Mouse (Mus musculus) midbrain, embryonic 14.5 days (tissue): ENCODE data around the gene Akap13. TPM values are rescaled to one million over a fixed set of nuclear protein-coding genes. Genes with fewer than 3 reads are reported as not detected.

Experiments used
- ATAC-seq: fragments of 200-750 bp; cut with Nextera tagmentation; 2 replicates; pipeline ENCODE4 v1.8.0; 2017; ENCODE audit warnings: moderate number of reproducible peaks, moderate library complexity; ENCODE audit not compliant: low FRiP score, low TSS enrichment
- DNase-seq: peaks from one replicate; pipeline ENCODE4 v3.0.0-alpha.2; 2015
- H3K27ac ChIP-seq: fragments of 300-500 bp; sonication (generic); replicated peaks from 2 replicates; pipeline ENCODE4 v1.5.1; 2014; ENCODE audit warnings: mild to moderate bottlenecking, low read depth, low read length, moderate library complexity
- H3K27me3 ChIP-seq: fragments of 300-500 bp; sonication (generic); 2 replicates; pipeline ENCODE4 v1.6.1; 2014; ENCODE audit warnings: low read length, control low read depth, mixed read lengths; ENCODE audit not compliant: control insufficient read depth, insufficient read depth
- H3K36me3 ChIP-seq: fragments of 300-500 bp; sonication (generic); 2 replicates; pipeline ENCODE4 v1.6.1; 2014; ENCODE audit warnings: low read length, control low read depth; ENCODE audit not compliant: control insufficient read depth, insufficient read depth
- H3K4me1 ChIP-seq: fragments of 300-500 bp; sonication (generic); 2 replicates; pipeline ENCODE4 v1.6.1; 2014; ENCODE audit warnings: mild to moderate bottlenecking, antibody characterized with exemption, low read length, control low read depth; ENCODE audit not compliant: control insufficient read depth, insufficient read depth
- H3K4me2 ChIP-seq: fragments of 300-500 bp; sonication (generic); 2 replicates; pipeline ENCODE4 v1.6.1; 2014; ENCODE audit warnings: mild to moderate bottlenecking, low read length, moderate library complexity
- H3K4me3 ChIP-seq: fragments of 300-500 bp; sonication (generic); replicated peaks from 2 replicates; pipeline ENCODE4 v1.5.1; 2014; ENCODE audit warnings: low read depth, low read length
- H3K9ac ChIP-seq: fragments of 300-500 bp; sonication (generic); replicated peaks from 2 replicates; pipeline ENCODE4 v1.6.1; 2014; ENCODE audit warnings: mild to moderate bottlenecking, low read length, moderate library complexity
- H3K9me3 ChIP-seq: fragments of 300-500 bp; sonication (generic); 2 replicates; pipeline ENCODE4 v1.6.1; 2016; ENCODE audit warnings: low read length, control low read depth, mixed read lengths; ENCODE audit not compliant: control insufficient read depth
- WGBS: fragments of 180-500 bp; shearing (Covaris S2); extraction: QIAGEN DNeasy Blood & Tissue Kit; methylation state at CpG from one replicate; pipeline ENCODE4 v1.1.7; 2014; 5-methylcytosine and 5-hydroxymethylcytosine counted together
- polyA plus RNA-seq: library from polyadenylated mRNA; unstranded; fragments of >200 nt; fragmentation: Nextera tagmentation; extraction: Ambion mirVana; gene quantifications from 2 replicates; pipeline ENCODE4 v1.2.1, GENCODE M21; 2014

Gene Akap13
- polyA plus RNA-seq, 1 experiment from 2014 or later = 18.9 TPM

DNA sequence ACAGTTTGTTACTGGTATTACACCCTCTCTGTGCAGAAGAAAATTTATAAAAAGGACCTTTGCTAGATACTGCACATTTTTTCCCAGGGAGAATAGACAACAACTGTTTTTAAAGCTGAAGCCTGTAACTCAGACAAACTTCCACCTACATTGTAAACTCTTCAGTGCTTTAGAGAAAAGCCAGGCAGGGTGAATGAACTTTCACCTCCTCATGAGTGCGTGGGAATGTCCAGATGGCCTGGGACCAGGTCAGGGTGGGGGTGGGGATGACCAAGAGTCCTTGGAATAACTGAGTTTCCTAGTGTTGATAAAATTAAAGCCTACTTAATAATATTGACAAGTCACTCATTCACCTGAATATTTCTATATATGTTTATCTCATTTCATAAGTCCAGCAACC is 213.1 kb downstream of the Akap13 start:
- H3K4me1 ChIP-seq = no peaks in the 10 kb centered on the region
- no peak overlapping the region for H3K4me3 ChIP-seq
- no peaks in the 10 kb centered on the region for H3K9me3 ChIP-seq
- no peaks in the 10 kb centered on the region for H3K36me3 ChIP-seq
- DNase-seq = no peak
- ATAC-seq = no peak
- H3K9ac ChIP-seq = no peak overlapping the region
- WGBS = 84% methylated on average over 1 of the region's 1 CpGs
- no peak overlapping the region for H3K27ac ChIP-seq
- no peaks in the 10 kb centered on the region for H3K27me3 ChIP-seq
- no peak overlapping the region for H3K4me2 ChIP-seq

DNA sequence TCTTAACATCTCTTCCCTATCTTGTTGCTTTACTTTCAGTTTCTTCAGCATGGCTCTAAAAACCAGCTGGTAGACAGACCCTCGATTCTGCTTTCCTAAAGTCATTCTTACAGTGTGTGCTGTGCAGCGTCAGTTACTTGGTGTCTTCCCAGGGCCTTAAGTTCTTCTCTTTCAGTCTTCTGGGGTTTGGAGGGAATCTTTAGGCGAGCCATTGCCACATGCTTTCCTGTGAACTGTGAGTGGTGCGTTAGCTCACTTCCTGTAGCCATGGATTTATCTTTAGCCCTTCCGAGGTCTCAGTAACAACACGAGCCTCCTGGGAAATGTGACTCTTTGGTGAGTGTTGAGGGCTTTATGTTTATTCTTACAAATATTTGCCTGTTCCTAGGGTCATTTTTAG is 214.1 kb downstream of the Akap13 start:
- ATAC-seq (no peak), DNase-seq (no peak)
- Histone ChIP-seq H3K4me2 (no peak overlapping the region), H3K9me3 (no peaks in the 10 kb centered on the region), H3K4me3 (no peak overlapping the region), H3K4me1 (no peaks in the 10 kb centered on the region), H3K27me3 (no peaks in the 10 kb centered on the region), H3K27ac (no peak overlapping the region), H3K9ac (no peak overlapping the region), H3K36me3 (no peaks in the 10 kb centered on the region)
- WGBS = 89% methylated on average over 6 of the region's 6 CpGs

GRCm38 (mm10) chr7:75679631-75680030 is 224.3 kb downstream of the Akap13 start:
- ATAC-seq = no peak
- no peaks in the 10 kb centered on the region for H3K27me3 ChIP-seq
- no peak overlapping the region for H3K4me2 ChIP-seq
- DNase-seq = no peak
- H3K27ac ChIP-seq = no peak overlapping the region
- H3K9ac ChIP-seq = no peak overlapping the region
- H3K4me1 ChIP-seq = no peaks in the 10 kb centered on the region
- 46% methylated on average over 9 of the region's 9 CpGs for WGBS
- no peaks in the 10 kb centered on the region for H3K36me3 ChIP-seq
- no peaks in the 10 kb centered on the region for H3K9me3 ChIP-seq
- no peak overlapping the region for H3K4me3 ChIP-seq

DNA sequence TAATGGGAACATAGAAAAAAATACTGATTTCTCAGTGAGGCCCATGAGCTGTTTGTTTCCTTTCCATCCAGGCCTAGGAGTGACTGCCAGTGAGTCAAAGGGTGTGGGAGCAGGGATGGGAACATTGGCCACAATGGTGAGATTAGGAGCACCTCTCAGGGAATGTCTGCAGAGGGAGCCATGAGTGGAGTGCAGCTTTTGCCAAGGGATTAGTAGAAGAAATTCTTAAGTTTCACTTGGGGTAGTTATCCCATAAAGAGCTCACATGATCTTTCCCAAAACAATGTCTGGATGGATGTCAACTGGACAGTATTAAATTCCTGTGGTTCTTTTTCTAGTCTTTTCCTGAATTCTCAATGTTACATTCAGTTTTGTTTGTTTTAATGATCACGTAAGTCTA is 227.6 kb downstream of the Akap13 start:
- Histone ChIP-seq H3K4me2 (no peak overlapping the region), H3K9ac (no peak overlapping the region), H3K9me3 (no peaks in the 10 kb centered on the region), H3K4me1 (no peaks in the 10 kb centered on the region), H3K4me3 (no peak overlapping the region), H3K27me3 (no peaks in the 10 kb centered on the region), H3K36me3 (no peaks in the 10 kb centered on the region), H3K27ac (no peak overlapping the region)
- DNase-seq = no peak
- no peak for ATAC-seq
- WGBS = 90% methylated on average over 1 of the region's 1 CpGs

DNA sequence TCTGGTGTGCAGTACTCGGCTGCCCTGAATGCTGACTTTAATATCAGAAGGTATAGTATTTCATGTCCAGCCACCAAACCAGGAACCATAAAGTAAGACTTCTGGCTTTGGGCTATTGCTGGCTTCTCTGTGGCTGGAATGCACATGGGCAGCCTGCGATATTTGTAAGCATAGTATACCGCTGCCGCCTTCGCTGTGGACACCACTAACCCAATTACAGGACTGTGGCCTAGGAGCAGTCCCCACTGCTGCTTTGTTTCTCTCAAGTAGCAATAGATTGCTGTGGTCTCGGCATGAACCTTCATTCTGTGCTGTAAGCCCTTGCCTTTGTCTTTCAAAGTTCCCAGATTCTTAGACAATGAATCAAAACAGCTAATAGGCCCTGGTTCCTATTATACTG is 228.1 kb downstream of the Akap13 start:
- Histone ChIP-seq H3K9ac (no peak overlapping the region), H3K27ac (no peak overlapping the region), H3K36me3 (no peaks in the 10 kb centered on the region), H3K4me3 (no peak overlapping the region), H3K4me1 (no peaks in the 10 kb centered on the region), H3K9me3 (no peaks in the 10 kb centered on the region), H3K4me2 (no peak overlapping the region), H3K27me3 (no peaks in the 10 kb centered on the region)
- DNase-seq = no peak
- no peak for ATAC-seq
- 82% methylated on average over 6 of the region's 6 CpGs for WGBS

GRCm38 (mm10) chr7:75684976-75685375 is 229.6 kb downstream of the Akap13 start:
- H3K4me2 ChIP-seq = no peak overlapping the region
- no peak overlapping the region for H3K9ac ChIP-seq
- no peak for DNase-seq
- no peaks in the 10 kb centered on the region for H3K4me1 ChIP-seq
- no peaks in the 10 kb centered on the region for H3K36me3 ChIP-seq
- 95% methylated on average over 3 of the region's 3 CpGs for WGBS
- H3K27me3 ChIP-seq = no peaks in the 10 kb centered on the region
- H3K27ac ChIP-seq = no peak overlapping the region
- no peak overlapping the region for H3K4me3 ChIP-seq
- H3K9me3 ChIP-seq = no peaks in the 10 kb centered on the region
- no peak for ATAC-seq

GRCm38 (mm10) chr7:75686046-75686826 is 230.9 kb downstream of the Akap13 start:
- Histone ChIP-seq H3K27ac (no peak overlapping the region), H3K9ac (no peak overlapping the region), H3K4me3 (no peak overlapping the region), H3K4me2 (no peak overlapping the region), H3K4me1 (no peaks in the 10 kb centered on the region), H3K36me3 (no peaks in the 10 kb centered on the region), H3K9me3 (no peaks in the 10 kb centered on the region), H3K27me3 (no peaks in the 10 kb centered on the region)
- no peak for ATAC-seq
- 94% methylated on average over 7 of the region's 7 CpGs for WGBS
- no peak for DNase-seq

GRCm38 (mm10) chr7:75686827-75687164 is 231.5 kb downstream of the Akap13 start:
- H3K9me3 ChIP-seq = no peaks in the 10 kb centered on the region
- H3K36me3 ChIP-seq = no peaks in the 10 kb centered on the region
- H3K4me3 ChIP-seq = no peak overlapping the region
- no peaks in the 10 kb centered on the region for H3K27me3 ChIP-seq
- WGBS = 92% methylated on average over 1 of the region's 1 CpGs
- H3K4me2 ChIP-seq = no peak overlapping the region
- DNase-seq = no peak
- ATAC-seq = no peak
- no peak overlapping the region for H3K27ac ChIP-seq
- H3K4me1 ChIP-seq = no peaks in the 10 kb centered on the region
- no peak overlapping the region for H3K9ac ChIP-seq

- WGBS = 92% methylated on average over 3 of the region's 3 CpGs
- no peak overlapping the region for H3K9ac ChIP-seq
- H3K9me3 ChIP-seq = no peaks in the 10 kb centered on the region
- H3K4me2 ChIP-seq = no peak overlapping the region
- no peak overlapping the region for H3K27ac ChIP-seq
- no peaks in the 10 kb centered on the region for H3K27me3 ChIP-seq
- no peaks in the 10 kb centered on the region for H3K4me1 ChIP-seq
- H3K4me3 ChIP-seq = no peak overlapping the region
- ATAC-seq (no peak), DNase-seq (no peak)
- no peaks in the 10 kb centered on the region for H3K36me3 ChIP-seq
Measured at GRCm38 (mm10) chr7:75688144-75688543, 232.8 kb downstream of the Akap13 start.
